Mouse (Mus musculus) layer of hippocampus, adult 2 months (tissue): Measurements from ENCODE around the gene Myo7a. TPM values are rescaled to one million over a fixed set of nuclear protein-coding genes. Genes with fewer than 3 reads are reported as not detected.

Experiments
- DNase-seq, 2 experiments: peaks; one replicate each; pipeline ENCODE4 v3.0.0; 2022; ENCODE audit warnings: low spot score in 2 of 2
- H3K27ac ChIP-seq: fragments of 200-600 bp; 2 replicates; pipeline ENCODE4 v1.8.1; 2022
- H3K4me3 ChIP-seq: fragments of 200-600 bp; 2 replicates; pipeline ENCODE4 v1.8.1; 2022; ENCODE audit warnings: mild to moderate bottlenecking
- CTCF ChIP-seq: fragments of 200-600 bp; conservative IDR thresholded peaks from 2 replicates; pipeline ENCODE4 v1.8.1; 2022; ENCODE audit warnings: antibody characterized with exemption, mild to moderate bottlenecking, moderate library complexity
- total RNA-seq, 2 experiments: library from RNA; stranded (reverse); gene quantifications; 2 replicates each; pipeline ENCODE4 v1.2.3; 2021

Myo7a gene
- total RNA-seq, 2 experiments from 2014 or later = 10.5 to 10.8 TPM

- no peak overlapping the region for H3K4me3 ChIP-seq
- DNase-seq = no peak
- TF ChIP-seq CTCF = no peak
- no peak overlapping the region for H3K27ac ChIP-seq
Observed at GRCm38 (mm10) chr7:98106272-98106671, 13.1 kb downstream of the Myo7a start.

- TF ChIP-seq CTCF = no peak
- DNase-seq = no peak
- Histone ChIP-seq H3K27ac (peak overlapping the region; percentile 43; the same call in 1 of the 2 replicates), H3K4me3 (no peak overlapping the region)
Observed at GRCm38 (mm10) chr7:98104481-98105435, 14.6 kb downstream of the Myo7a start.

DNA sequence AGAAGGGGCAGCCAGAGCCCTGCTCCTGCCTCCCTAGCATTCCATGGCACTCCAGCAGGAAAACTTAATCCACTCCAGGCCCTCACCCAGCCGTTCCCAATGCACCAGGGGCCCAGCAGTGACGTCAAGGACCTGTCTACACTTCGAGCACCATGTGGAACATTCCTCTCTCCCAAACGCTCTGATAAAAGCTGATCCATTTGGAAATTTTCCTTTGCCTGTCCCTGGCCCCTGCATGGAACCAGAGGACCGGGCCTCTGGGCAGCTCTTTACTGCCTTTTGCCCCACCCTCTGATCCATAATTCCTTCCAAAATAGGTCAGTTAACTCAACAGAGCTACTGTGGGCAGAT, 15.4 kb downstream of the Myo7a start:
- Histone ChIP-seq H3K4me3 (no peak overlapping the region), H3K27ac (peak overlapping the region; percentile 46; the same call in 1 of the 2 replicates)
- no peak for DNase-seq
- no peak for TF ChIP-seq CTCF

- peak overlapping the region; percentile 45 for H3K4me3 ChIP-seq
- DNase-seq = peak; percentile 60 to 88
- H3K27ac ChIP-seq = peak overlapping the region; percentile 78
- TF ChIP-seq CTCF = peak; percentile 75
Observed at GRCm38 (mm10) chr7:98103002-98103941, 16.1 kb downstream of the Myo7a start.

GRCm38 (mm10) chr7:98102488-98102887, 16.8 kb downstream of the Myo7a start:
- TF ChIP-seq CTCF = no peak
- Histone ChIP-seq H3K27ac (peak overlapping the region; percentile 78; the same call in 1 of the 2 replicates), H3K4me3 (no peak overlapping the region)
- no peak for DNase-seq

- no peak for TF ChIP-seq CTCF
- DNase-seq = no peak
- Histone ChIP-seq H3K27ac (no peak overlapping the region), H3K4me3 (no peak overlapping the region)
Observed at GRCm38 (mm10) chr7:98097557-98097956, 21.8 kb downstream of the Myo7a start.

GRCm38 (mm10) chr7:98095852-98096251, 23.5 kb downstream of the Myo7a start:
- no peak for TF ChIP-seq CTCF
- H3K27ac ChIP-seq = no peak overlapping the region
- DNase-seq = no peak

GRCm38 (mm10) chr7:98086346-98086745, 33.0 kb downstream of the Myo7a start:
- TF ChIP-seq CTCF = peak; percentile 75
- H3K27ac ChIP-seq = no peak overlapping the region
- no peak overlapping the region for H3K4me3 ChIP-seq
- DNase-seq = no peak

More at GRCm38 (mm10) chr7:98095852-98096251, 23.5 kb downstream of the Myo7a start:
- no peak overlapping the region for H3K4me3 ChIP-seq

- H3K27ac ChIP-seq = no peak overlapping the region
- TF ChIP-seq CTCF = no peak
- H3K4me3 ChIP-seq = no peak overlapping the region
- DNase-seq = no peak
Observed at GRCm38 (mm10) chr7:98085314-98085713, 34.0 kb downstream of the Myo7a start.

GRCm38 (mm10) chr7:98084541-98085293, 34.6 kb downstream of the Myo7a start:
- H3K4me3 ChIP-seq = no peak overlapping the region
- no peak overlapping the region for H3K27ac ChIP-seq
- no peak for TF ChIP-seq CTCF
- DNase-seq = no peak

DNA sequence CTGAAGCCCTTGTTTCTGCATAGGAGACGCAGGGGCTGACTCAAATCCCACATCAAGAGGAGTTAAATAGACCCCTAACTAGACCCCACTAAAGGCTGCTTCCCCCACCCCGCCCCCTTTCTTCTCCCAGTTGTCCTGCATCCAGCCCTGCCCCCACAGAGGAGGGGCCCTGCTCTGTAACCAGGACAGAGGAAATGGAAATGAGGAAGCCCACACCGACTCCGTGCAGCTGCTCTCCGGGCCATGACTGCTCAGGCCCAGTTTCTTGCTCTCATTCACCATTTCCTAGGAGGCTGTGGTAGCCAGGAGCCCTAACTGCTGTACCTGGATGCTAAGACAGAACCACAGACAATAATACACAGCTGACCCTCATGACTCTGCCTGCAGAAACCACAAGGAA, 36.9 kb downstream of the Myo7a start:
- Histone ChIP-seq H3K4me3 (no peak overlapping the region), H3K27ac (no peak overlapping the region)
- no peak for DNase-seq
- no peak for TF ChIP-seq CTCF

- no peak overlapping the region for H3K27ac ChIP-seq
- H3K4me3 ChIP-seq = no peak overlapping the region
- no peak for TF ChIP-seq CTCF
- DNase-seq = no peak
Observed at GRCm38 (mm10) chr7:98077453-98077852, 41.9 kb downstream of the Myo7a start.

DNA sequence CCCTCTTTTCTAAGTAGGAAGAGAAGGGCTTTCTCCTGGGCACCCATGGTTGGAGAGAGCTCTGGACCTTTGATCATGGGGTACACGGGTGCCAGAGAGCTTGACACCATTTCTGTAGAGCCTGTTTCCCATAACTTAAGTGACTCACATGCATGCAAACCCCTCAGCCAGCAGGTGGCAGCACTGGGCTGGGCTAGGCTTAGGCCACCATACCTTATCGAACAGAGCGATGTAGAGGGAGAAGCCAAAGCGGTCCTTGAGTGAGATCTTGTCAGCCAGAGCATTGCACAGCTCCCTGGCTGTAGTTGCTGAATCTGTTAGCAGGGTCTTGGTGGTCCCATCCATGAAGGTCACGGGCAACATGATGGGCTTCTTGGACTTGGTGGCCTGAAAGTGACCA, 47.7 kb downstream of the Myo7a start:
- H3K4me3 ChIP-seq = no peak overlapping the region
- peak; percentile 97 for TF ChIP-seq CTCF
- DNase-seq = peak; percentile 64 to 87
- H3K27ac ChIP-seq = no peak overlapping the region
